Mouse (Mus musculus) cortical plate, adult 2 months (tissue): ENCODE results near the gene Eepd1.

Source experiments
- CTCF ChIP-seq: fragments of 200-500 bp; IDR thresholded peaks from 2 replicates; pipeline ENCODE4 v1.5.1; 2011; ENCODE audit warnings: mild to moderate bottlenecking, control low read depth, low read length; ENCODE audit not compliant: insufficient read depth; ENCODE audit errors: extremely low read depth
- POLR2A ChIP-seq: fragments of 200-500 bp; IDR thresholded peaks from 2 replicates; pipeline ENCODE4 v1.6.1; 2011; ENCODE audit warnings: mild to moderate bottlenecking, low read length, control low read depth; ENCODE audit not compliant: insufficient read depth; ENCODE audit errors: extremely low read depth

- TF ChIP-seq POLR2A, result no peak
- no peak for TF ChIP-seq CTCF
Observed at GRCm38 (mm10) chr9:25532105-25532504, 50.8 kb downstream of the Eepd1 start.
